Mouse (Mus musculus): Measurements from ENCODE around the gene Tmem176b. TPM values are rescaled to one million over a fixed set of nuclear protein-coding genes. Genes with fewer than 3 reads are reported as not detected.
A peak's percentile ranks its signal among the peaks of the same experiment; 100 is the strongest.
"Not testable (repeated sequence)": the region's sequence is repeated elsewhere in the genome, so short reads cannot be mapped to it uniquely, and the experiment has no call there.

The Tmem176b gene
- polyA plus RNA-seq (2015; fragmentation: Nextera tagmentation; extraction: Ambion mirVana), result 403 and 414 TPM in 2 replicates

GRCm38 (mm10) chr6:48840973-48841625, at the start of gene Tmem176b:
Tmem176b (minus strand) TSS chr6:48841496.
- Histone ChIP-seq H3K4me2 (ENCODE audit: low read depth, low read length) (peak within 1 kb of the TSS; percentile 89), H3K27ac (ENCODE audit: low read length) (peak within 1 kb of the TSS; percentile 98), H3K27me3 (replicated peaks; ENCODE audit: control insufficient read depth, insufficient read depth, low read length) (no peaks in the 10 kb centered on the region), H3K36me3 (ENCODE audit: control insufficient read depth, insufficient read depth, low read length) (peaks cover 26% of the 10 kb centered on the region), H3K4me3 (ENCODE audit: low read length) (peak within 1 kb of the TSS; percentile 62), H3K4me1 (ENCODE audit: control insufficient read depth, insufficient read depth, low read length) (peaks cover 35% of the 10 kb centered on the region), H3K9ac (ENCODE audit: low read depth, low read length) (peak within 1 kb of the TSS; percentile 81), H3K9me3 (ENCODE audit: control insufficient read depth, low read length) (no peaks in the 10 kb centered on the region)
- peak; percentile 95 for ATAC-seq
- 3% methylated on average over 6 of the region's 6 CpGs for WGBS

GRCm38 (mm10) chr6:48876510-48877135, 35.3 kb upstream of the Tmem176b start:
- Histone ChIP-seq H3K9me3 (ENCODE audit: control insufficient read depth, low read length) (no peaks in the 10 kb centered on the region), H3K36me3 (ENCODE audit: control insufficient read depth, insufficient read depth, low read length) (no peaks in the 10 kb centered on the region), H3K4me3 (ENCODE audit: low read length) (no peak overlapping the region), H3K27me3 (replicated peaks; ENCODE audit: control insufficient read depth, insufficient read depth, low read length) (no peaks in the 10 kb centered on the region), H3K4me1 (ENCODE audit: control insufficient read depth, insufficient read depth, low read length) (peaks cover 8% of the 10 kb centered on the region; the same call in 1 of the 2 replicates), H3K4me2 (ENCODE audit: low read depth, low read length) (no peak overlapping the region), H3K9ac (ENCODE audit: low read depth, low read length) (no peak overlapping the region), H3K27ac (ENCODE audit: low read length) (peak overlapping the region; percentile 55; the same call in 1 of the 2 replicates)
- 63% methylated on average over 5 of the region's 5 CpGs for WGBS
- ATAC-seq, result peak; percentile 57

GRCm38 (mm10) chr6:48875515-48875914, 34.2 kb upstream of the Tmem176b start:
- H3K36me3 ChIP-seq (ENCODE audit: control insufficient read depth, insufficient read depth, low read length), result no peaks in the 10 kb centered on the region
- peak overlapping the region; percentile 22; the same call in 1 of the 2 replicates for H3K4me2 ChIP-seq (ENCODE audit: low read depth, low read length)
- H3K9ac ChIP-seq (ENCODE audit: low read depth, low read length), result no peak overlapping the region
- H3K27me3 ChIP-seq (replicated peaks; ENCODE audit: control insufficient read depth, insufficient read depth, low read length), result no peaks in the 10 kb centered on the region
- peaks cover 8% of the 10 kb centered on the region; the same call in 1 of the 2 replicates for H3K4me1 ChIP-seq (ENCODE audit: control insufficient read depth, insufficient read depth, low read length)
- peak; percentile 62 for ATAC-seq
- H3K27ac ChIP-seq (ENCODE audit: low read length), result peak overlapping the region; percentile 49
- no peaks in the 10 kb centered on the region for H3K9me3 ChIP-seq (ENCODE audit: control insufficient read depth, low read length)
- no peak overlapping the region for H3K4me3 ChIP-seq (ENCODE audit: low read length)
- 87% methylated on average over 6 of the region's 6 CpGs for WGBS

GRCm38 (mm10) chr6:48874576-48874975, 33.3 kb upstream of the Tmem176b start:
- WGBS, result 67% methylated on average over 4 of the region's 4 CpGs
- H3K4me2 ChIP-seq (ENCODE audit: low read depth, low read length), result no peak overlapping the region
- ATAC-seq, result peak; percentile 69

GRCm38 (mm10) chr6:48872596-48872995, 31.3 kb upstream of the Tmem176b start, which contains the start of gene Aoc1:
Aoc1 (plus strand) TSS chr6:48872896.
- Histone ChIP-seq H3K36me3 (ENCODE audit: control insufficient read depth, insufficient read depth, low read length) (no peaks in the 10 kb centered on the region), H3K27me3 (replicated peaks; ENCODE audit: control insufficient read depth, insufficient read depth, low read length) (no peaks in the 10 kb centered on the region), H3K4me1 (ENCODE audit: control insufficient read depth, insufficient read depth, low read length) (peaks cover 10% of the 10 kb centered on the region; the same call in 1 of the 2 replicates), H3K4me3 (ENCODE audit: low read length) (no peak within 1 kb of the TSS), H3K4me2 (ENCODE audit: low read depth, low read length) (no peak within 1 kb of the TSS), H3K9me3 (ENCODE audit: control insufficient read depth, low read length) (no peaks in the 10 kb centered on the region), H3K27ac (ENCODE audit: low read length) (peak within 1 kb of the TSS; percentile 42; the same call in 1 of the 2 replicates), H3K9ac (ENCODE audit: low read depth, low read length) (no peak within 1 kb of the TSS)
- 72% methylated on average over 5 of the region's 5 CpGs for WGBS
- ATAC-seq, result no peak

More at GRCm38 (mm10) chr6:48874576-48874975, 33.3 kb upstream of the Tmem176b start:
- H3K36me3 ChIP-seq (ENCODE audit: control insufficient read depth, insufficient read depth, low read length), result no peaks in the 10 kb centered on the region
- H3K4me1 ChIP-seq (ENCODE audit: control insufficient read depth, insufficient read depth, low read length), result peaks cover 10% of the 10 kb centered on the region; the same call in 1 of the 2 replicates
- H3K27ac ChIP-seq (ENCODE audit: low read length), result peak overlapping the region; percentile 30; the same call in 1 of the 2 replicates
- H3K4me3 ChIP-seq (ENCODE audit: low read length), result no peak overlapping the region
- no peak overlapping the region for H3K9ac ChIP-seq (ENCODE audit: low read depth, low read length)
- H3K27me3 ChIP-seq (replicated peaks; ENCODE audit: control insufficient read depth, insufficient read depth, low read length), result no peaks in the 10 kb centered on the region
- H3K9me3 ChIP-seq (ENCODE audit: control insufficient read depth, low read length), result no peaks in the 10 kb centered on the region

- H3K9ac ChIP-seq (ENCODE audit: low read depth, low read length), result no peak overlapping the region
- H3K27me3 ChIP-seq (replicated peaks; ENCODE audit: control insufficient read depth, insufficient read depth, low read length), result no peaks in the 10 kb centered on the region
- peaks cover 7% of the 10 kb centered on the region; the same call in 1 of the 2 replicates for H3K4me1 ChIP-seq (ENCODE audit: control insufficient read depth, insufficient read depth, low read length)
- H3K9me3 ChIP-seq (ENCODE audit: control insufficient read depth, low read length), result no peaks in the 10 kb centered on the region
- H3K36me3 ChIP-seq (ENCODE audit: control insufficient read depth, insufficient read depth, low read length), result no peaks in the 10 kb centered on the region
- H3K27ac ChIP-seq (ENCODE audit: low read length), result peak overlapping the region; percentile 43; the same call in 1 of the 2 replicates
- WGBS, result 66% methylated on average over 2 of the region's 2 CpGs
- no peak overlapping the region for H3K4me3 ChIP-seq (ENCODE audit: low read length)
- ATAC-seq, result peak; percentile 51
- H3K4me2 ChIP-seq (ENCODE audit: low read depth, low read length), result no peak overlapping the region
Observed at GRCm38 (mm10) chr6:48869774-48870173, 28.5 kb upstream of the Tmem176b start.

- no peaks in the 10 kb centered on the region for H3K27me3 ChIP-seq (replicated peaks; ENCODE audit: control insufficient read depth, insufficient read depth, low read length)
- no peak overlapping the region for H3K4me3 ChIP-seq (ENCODE audit: low read length)
- H3K9me3 ChIP-seq (ENCODE audit: control insufficient read depth, low read length), result no peaks in the 10 kb centered on the region
- H3K36me3 ChIP-seq (ENCODE audit: control insufficient read depth, insufficient read depth, low read length), result no peaks in the 10 kb centered on the region
- ATAC-seq, result no peak
- no peak overlapping the region for H3K9ac ChIP-seq (ENCODE audit: low read depth, low read length)
- no peak overlapping the region for H3K27ac ChIP-seq (ENCODE audit: low read length)
- WGBS, result 67% methylated on average over 4 of the region's 4 CpGs
- no peak overlapping the region for H3K4me2 ChIP-seq (ENCODE audit: low read depth, low read length)
- peaks cover 17% of the 10 kb centered on the region; the same call in 1 of the 2 replicates for H3K4me1 ChIP-seq (ENCODE audit: control insufficient read depth, insufficient read depth, low read length)
Observed at GRCm38 (mm10) chr6:48867158-48867557, 25.9 kb upstream of the Tmem176b start.

GRCm38 (mm10) chr6:48866355-48866950, 25.2 kb upstream of the Tmem176b start:
- H3K27me3 ChIP-seq (replicated peaks; ENCODE audit: control insufficient read depth, insufficient read depth, low read length); H3K36me3 ChIP-seq (ENCODE audit: control insufficient read depth, insufficient read depth, low read length); H3K9me3 ChIP-seq (ENCODE audit: control insufficient read depth, low read length); ATAC-seq; H3K4me2 ChIP-seq (ENCODE audit: low read depth, low read length); H3K4me3 ChIP-seq (ENCODE audit: low read length); H3K27ac ChIP-seq (ENCODE audit: low read length); H3K9ac ChIP-seq (ENCODE audit: low read depth, low read length): not testable (repeated sequence)
- peaks cover 17% of the 10 kb centered on the region; the same call in 1 of the 2 replicates for H3K4me1 ChIP-seq (ENCODE audit: control insufficient read depth, insufficient read depth, low read length)
- 32% methylated on average over 1 of the region's 1 CpGs for WGBS

- no peaks in the 10 kb centered on the region for H3K9me3 ChIP-seq (ENCODE audit: control insufficient read depth, low read length)
- WGBS, result 52% methylated on average over 1 of the region's 1 CpGs
- H3K9ac ChIP-seq (ENCODE audit: low read depth, low read length), result no peak overlapping the region
- no peak overlapping the region for H3K4me3 ChIP-seq (ENCODE audit: low read length)
- peak overlapping the region; percentile 33 for H3K4me2 ChIP-seq (ENCODE audit: low read depth, low read length)
- no peaks in the 10 kb centered on the region for H3K27me3 ChIP-seq (replicated peaks; ENCODE audit: control insufficient read depth, insufficient read depth, low read length)
- H3K27ac ChIP-seq (ENCODE audit: low read length), result peak overlapping the region; percentile 94
- peaks cover 19% of the 10 kb centered on the region; the same call in 1 of the 2 replicates for H3K4me1 ChIP-seq (ENCODE audit: control insufficient read depth, insufficient read depth, low read length)
- ATAC-seq, result peak; percentile 83
- H3K36me3 ChIP-seq (ENCODE audit: control insufficient read depth, insufficient read depth, low read length), result no peaks in the 10 kb centered on the region
Observed at GRCm38 (mm10) chr6:48865152-48865745, 24.0 kb upstream of the Tmem176b start.

All from intestine, embryonic 16.5 days (tissue).